Mouse (Mus musculus) cerebellum, adult 9-11 months (tissue): ENCODE data around the gene Itgad.

ENCODE experiments used
- DNase-seq: peaks from one replicate; pipeline ENCODE4 v3.0.0; 2022

The Itgad gene

DNA sequence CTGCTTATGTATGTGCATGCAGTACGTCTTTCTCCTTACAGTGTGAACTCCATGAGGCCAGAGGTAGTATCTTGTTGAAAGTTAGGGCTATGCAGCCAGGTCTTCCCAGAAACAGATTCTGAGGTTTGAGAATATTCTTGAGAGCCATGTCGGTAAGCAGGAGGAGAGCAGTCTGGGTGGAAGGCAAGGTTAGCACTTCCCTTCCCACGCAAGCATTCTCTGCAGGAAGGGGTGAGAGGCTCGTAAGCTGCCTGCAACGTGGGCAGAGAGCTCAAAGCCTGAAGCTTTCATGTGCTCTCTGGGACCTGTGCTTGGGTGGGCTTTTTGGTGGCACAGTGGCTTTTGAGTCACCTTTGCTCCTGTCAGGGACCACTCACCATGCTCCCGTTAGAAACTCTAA lies 26.4 kb downstream of the Itgad start:
- no peak for DNase-seq

DNA sequence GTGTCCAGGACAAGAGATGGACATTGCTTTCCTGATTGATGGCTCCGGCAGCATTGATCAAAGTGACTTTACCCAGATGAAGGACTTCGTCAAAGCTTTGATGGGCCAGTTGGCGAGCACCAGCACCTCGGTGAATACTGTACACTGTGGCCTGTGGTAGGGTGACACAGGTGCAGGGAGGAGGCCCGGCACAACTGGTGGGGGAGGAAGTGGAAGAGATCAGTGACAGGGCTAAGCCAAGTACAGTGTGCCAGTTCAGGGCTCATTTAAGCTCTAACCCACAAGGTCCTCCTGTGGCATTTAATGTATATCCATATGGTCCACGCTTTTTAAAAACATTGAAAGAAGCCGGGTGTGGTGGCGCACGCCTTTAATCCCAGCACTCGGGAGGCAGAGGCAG lies 27.5 kb downstream of the Itgad start:
- no peak for DNase-seq

DNA sequence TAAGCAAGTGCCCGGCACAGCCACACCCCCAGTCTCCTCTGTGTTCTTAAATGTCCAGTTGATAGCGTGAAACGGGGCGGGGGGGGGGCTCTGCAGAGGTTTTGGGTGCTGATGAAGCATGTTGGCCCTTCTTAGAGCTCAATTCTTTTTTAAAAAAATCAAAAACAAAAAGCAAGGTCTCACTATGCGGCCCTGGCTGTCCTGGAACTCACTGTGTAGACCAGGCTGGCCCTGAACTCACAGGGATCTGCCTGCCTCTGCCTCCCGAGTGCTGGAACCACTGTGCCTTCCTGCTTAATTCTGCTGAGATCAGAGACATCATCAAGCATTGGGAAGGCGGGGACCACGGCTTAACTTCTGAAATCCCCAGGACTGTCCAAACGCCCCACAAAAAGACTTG lies 47.4 kb downstream of the Itgad start:
- DNase-seq, result no peak

DNA sequence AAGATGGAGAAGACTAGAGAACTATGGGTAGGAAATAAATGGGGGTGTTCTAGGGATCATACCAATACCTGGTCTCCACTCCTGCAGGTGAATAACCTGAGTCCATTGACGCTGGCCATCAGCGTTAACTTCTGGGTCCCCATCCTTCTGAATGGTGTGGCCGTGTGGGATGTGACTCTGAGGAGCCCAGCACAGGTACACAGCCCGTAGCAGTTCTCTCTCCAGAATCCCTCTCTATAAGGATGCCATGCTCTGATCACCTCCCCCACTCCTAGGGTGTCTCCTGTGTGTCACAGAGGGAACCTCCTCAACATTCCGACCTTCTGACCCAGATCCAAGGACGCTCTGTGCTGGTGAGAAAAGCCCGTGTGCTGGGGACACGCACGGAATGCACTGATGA lies 48.9 kb downstream of the Itgad start:
- no peak for DNase-seq

DNA sequence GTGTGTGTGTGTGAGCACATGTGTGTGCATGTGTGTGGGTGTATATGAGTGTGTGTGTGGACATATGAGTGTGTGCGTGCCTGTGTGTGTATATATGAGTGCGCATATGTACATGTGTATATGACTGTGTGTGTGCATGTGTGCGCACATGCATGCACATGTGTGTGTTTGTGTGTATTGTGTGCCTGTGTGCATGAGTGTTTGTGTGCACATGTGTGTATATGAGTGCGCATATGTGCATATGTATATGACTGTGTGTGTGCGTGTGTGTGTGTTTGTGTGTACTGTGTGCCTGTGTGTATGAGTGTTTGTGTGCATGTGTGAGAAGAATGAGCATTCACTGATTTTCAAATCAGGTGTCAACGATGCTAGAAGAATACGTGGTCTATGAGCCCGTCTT lies 50.0 kb downstream of the Itgad start:
- no peak for DNase-seq

DNA sequence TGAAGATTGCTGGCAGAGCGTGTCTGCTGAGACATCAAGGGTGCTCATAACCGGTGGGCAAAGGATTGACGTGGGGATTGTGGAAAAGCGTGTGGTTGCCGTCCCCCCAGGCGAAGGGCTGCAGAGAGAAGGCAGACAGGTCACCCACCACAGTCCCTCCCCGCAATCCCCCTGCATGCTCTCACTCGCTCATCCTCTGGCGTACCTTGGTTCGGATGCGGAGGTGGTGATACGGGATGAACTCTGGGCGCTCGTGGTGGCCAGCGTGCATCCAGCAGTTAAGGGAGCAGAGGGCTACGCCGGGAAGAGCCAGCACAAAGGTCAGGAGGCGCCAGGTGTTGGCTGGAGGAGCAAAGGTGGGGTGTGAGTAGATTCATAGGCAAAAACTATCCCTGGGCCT lies 51.5 kb downstream of the Itgad start:
- no peak for DNase-seq

DNA sequence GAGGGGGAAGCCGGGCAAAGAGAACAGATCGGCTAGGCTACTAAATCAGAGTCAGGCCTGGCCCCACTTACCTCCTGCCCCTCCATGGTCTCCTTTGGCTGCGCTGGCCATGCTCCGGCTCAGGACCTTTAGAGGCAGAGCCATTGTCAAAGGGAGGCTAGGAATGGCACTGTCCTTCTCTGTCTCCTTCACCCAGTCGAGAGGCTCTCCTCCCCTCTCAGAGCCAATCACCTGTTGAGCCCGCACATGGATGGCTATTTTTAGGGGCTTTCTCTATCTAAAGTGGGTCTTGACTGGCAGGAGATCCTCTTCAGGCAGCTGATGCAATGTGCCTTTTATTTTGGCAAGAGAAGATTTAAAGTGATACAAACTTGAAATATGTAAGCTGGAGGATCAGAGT lies 52.0 kb downstream of the Itgad start, which contains the start of gene Cox6a2:
TSS of gene Cox6a2 (minus strand) at position 236 of the 400 bp plus-strand sequence.
- DNase-seq, result no peak

DNA sequence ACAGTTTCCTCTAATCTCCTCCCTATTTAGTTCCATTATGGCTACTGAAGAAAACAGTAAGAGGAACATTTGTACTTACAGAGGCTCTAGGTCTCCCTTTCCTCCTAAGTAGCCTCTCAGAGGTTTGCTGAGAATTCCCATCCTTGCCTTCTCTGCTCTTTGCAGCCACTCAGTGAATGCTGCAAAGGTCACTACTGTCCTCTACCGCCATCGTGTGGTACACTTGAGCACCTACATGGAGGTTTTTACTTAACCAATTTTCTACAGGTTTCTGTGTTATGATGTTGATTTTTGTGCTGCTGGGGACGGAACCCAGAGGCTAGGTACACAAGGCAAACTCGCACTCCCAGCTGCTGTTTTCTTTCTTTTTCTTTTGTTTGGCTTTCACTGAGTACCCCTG lies 54.0 kb downstream of the Itgad start:
- peak; percentile 42 for DNase-seq

DNA sequence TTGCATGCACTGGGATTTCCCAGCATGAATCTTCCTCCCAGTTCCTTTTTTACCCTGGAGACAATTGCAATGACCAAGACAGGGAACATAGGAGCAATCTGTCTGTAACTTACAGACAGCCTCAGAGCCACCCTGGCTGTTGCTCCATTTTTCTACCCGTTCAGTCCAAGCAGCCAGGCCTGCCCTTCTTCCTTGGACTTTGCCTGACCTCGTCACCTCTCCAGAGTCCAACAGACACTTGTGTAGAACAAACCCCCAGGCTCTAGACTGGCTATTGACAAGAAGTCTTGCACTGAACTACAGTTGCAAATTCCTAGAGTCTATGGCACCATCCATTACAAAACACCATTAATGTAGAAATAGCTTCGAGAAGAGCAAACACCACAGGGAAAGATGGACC lies 55.6 kb downstream of the Itgad start:
- no peak for DNase-seq

DNA sequence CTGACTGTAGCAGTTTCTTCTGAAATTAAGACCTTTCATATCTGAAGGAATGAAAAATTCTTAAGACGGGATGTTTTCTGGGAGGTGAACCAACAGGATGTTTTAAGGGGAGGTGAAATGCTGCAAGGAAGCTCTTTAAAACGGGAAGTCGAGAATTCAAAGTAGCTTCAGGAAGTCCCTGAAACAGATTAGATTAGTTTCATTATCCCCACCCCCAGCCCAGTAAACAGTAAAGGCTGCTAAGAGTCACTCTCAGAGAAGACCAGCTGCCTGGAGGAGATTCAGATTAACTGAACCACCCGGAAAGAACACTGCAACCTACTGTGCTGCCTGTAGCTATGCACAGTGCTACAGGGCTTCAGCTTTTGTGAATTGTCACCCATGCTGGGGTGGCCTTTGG lies 65.8 kb downstream of the Itgad start:
- DNase-seq, result no peak

DNA sequence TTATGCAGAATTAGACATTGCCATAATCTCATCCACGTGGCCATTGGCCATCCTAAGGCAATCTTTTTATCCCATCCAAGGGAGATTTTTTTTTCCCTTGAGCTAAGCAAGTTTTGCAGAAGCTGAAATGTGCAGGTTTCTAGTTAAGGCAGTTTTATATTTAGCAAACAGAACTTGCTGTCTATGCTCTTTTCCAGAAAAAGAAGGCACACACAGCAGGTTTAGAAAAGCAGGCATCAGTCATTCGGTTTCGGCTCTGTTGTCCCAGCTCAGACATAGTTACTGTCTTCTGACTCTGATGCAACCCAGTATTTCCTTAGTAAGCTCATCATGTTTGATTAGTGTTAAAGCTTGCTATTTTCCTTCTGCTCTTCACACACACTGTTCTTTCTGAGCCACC lies 66.8 kb downstream of the Itgad start:
- DNase-seq, result no peak

DNA sequence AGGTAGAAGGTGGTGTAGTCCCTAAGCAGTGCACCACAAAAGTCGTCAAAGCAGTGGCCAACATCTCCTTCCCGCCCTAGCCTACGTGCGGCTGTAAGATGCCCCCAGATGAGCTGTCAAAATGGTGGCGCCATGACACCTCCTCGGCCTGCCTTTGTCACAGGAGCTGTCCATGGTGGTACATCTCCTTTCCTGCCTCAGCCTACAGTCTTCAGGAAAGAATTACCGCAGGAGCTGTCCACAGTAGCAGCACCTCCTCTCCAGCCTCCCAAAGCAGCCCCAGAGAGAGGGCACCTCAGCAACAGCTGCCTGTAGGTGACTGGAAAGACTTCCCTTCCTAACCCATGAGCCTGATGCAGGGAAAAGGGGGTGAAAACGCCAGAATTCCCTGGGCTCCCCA lies 77.6 kb downstream of the Itgad start:
- no peak for DNase-seq

DNA sequence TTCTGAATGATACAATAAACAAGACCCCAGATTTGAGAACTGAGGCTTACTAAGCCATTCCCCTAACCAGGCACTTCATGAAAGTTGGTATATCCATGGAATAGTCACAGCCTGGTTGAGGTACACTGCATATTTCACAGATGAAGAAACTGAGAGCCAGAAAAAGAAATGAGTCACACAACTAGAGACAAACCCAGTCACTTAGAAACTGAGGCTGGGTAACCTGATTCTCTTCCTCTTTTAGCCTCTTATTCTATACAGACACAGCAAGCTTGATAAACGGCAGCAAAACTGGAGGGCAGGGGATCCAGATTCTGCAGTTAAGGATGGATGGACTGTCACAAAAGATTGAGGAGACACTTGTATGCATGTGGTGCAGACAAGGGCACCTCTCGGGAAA lies 80.6 kb downstream of the Itgad start:
- DNase-seq, result no peak

DNA sequence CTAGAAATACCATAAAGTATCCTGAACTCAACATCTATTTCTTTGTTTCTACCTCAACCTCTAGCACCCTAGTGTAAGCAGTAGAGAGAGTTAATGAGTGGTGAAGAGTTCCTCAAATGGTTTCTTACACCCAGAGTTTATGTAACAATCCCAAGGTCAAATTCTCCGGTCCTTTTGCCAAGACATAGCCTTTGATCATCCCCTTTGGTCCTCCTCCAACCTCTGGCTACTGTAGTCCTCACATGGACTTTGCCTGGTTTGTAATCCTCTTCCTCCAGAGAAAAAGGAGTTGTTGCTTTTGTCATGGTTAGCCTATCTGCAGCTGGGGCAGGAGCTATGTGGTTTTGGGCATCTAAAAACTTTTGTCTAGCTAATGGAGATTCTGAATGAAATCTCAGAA lies 81.3 kb downstream of the Itgad start:
- DNase-seq, result no peak

DNA sequence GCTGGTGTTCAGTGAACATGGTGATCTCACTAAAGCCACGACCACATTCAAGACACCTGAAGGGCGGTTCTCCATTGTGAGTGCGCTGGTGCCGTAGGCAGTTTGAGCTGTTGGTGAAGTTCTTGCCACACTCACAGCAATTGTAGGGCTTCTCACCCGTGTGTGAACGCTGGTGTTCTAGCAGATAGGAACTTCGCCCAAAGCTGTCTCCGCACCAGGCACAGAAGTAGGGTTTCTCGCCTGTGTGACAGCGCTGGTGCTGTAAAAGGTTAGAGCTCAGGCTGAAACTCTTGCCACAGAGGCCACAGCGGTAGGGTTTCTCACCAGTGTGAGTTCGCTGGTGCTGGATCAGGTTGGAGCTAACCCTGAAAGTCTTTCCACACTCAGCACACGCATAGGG lies 82.2 kb downstream of the Itgad start:
- peak; percentile 51 for DNase-seq

DNA sequence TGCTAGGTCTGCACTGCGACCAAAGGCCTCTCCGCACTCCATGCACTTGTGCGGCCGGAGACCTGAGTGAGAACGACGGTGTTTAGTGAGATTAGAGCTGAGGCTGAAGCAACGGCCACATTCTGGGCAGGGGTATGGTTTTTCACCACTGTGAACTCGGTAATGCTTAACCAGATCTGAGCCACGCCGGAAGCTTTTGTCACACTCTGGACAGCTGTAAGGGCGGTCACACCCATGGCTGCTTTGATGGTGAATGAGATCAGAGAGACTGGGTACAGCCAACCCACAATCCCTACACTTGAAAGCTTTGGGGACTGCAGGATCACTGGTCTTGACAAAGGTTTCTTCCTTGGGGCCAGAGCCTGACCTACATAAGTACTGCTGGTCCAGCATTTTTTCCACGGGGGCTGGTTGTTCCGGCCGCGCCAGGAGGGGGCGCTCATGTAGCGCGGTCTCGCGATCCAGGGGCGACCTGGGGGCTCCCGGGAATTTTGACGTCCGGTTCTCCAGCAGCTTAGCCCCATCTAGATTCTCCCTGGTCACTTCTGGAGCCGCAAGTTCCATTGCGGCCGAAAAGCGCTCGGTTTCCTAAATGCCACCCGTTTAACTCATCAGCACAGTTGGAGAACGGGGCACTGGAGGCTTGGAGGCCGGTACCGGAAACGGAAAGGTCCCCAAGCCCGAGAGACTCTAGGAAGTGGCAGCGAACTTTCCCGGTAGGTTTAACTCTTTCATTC lies 82.8 kb downstream of the Itgad start, which contains the start of gene Armc5:
TSS of gene Armc5 (plus strand) at position 487 of the 737 bp plus-strand sequence.
- peak; percentile 88 for DNase-seq

DNA sequence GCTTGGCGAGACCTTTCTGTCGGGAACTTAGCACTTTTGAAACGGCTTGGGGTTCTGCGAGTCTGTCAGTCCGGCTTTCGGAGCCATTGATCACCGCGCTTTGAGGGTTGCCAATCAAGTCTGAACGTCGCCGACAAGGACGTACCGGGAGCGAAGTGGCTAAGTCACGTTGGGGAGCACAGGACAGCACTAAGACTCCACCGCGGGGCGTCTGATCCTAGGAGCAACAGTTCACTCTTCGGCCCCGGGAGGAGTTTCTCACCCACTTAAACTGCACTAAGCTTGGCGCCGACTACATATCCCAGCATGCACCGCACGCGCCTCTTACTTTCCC lies 83.4 kb downstream of the Itgad start:
- no peak for DNase-seq

DNA sequence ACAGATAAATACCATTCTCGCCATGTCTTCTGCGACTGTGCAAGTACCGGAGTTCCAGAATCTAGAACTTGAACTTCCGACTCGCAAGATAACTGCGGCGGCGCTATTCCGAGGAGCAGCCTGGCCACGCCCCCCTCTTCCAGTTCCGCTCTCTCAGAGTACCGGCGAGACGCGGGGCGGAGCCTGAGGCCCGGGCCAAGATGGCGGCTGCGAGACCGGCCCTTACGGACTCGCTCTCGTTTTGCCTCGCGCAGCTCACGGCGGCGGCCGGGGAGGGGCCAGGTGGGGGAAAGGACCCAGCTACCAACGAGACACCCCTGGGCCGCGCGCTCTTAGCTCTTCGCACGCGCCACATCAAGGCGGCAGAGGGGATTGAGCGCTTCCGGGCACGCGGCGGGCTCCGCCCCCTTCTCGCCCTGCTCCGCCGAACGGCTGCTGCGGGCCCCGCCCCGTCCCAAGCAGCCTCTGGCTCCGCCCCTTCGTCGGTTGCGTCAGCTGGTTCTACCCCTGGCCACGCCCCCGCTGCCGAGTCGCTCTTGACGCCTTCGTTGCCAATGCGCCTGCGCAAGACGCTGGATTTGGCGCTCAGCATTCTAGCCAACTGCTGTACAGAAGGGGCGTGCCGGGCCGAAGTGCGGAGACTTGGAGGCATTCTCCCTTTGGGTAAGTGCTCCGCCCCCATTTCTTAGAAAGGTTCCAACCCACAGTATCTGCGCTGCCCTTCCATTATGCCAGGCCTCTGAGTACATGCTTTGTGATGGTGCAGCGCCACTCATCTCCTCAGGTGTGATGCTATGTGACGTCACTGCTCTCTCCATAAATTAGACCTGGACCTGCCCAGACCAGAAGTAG lies 84.0 kb downstream of the Itgad start, which contains the start of gene 9130023H24Rik:
TSS of gene 9130023H24Rik (minus strand) at position 105 of the 852 bp plus-strand sequence.
- peak; percentile 100 for DNase-seq

DNA sequence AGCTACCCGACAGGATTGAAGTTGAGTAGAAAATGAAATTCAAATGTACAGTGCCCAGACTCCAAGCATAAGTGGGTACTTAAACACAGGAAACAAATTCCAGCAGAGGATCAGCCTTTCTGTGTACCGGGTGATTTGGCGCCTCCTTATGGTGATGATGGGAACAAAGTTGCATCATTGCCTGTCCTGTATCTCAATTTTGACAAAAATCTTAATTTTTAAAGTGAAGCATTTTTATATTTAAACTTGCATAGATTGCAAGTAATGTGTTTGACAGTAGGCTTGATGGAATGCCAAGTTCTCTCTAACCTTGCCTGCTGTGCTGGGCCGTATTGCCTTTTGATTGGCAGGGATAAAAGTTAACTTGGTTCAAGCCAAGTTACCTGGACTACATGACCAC lies 84.8 kb downstream of the Itgad start:
- DNase-seq, result peak; percentile 52

DNA sequence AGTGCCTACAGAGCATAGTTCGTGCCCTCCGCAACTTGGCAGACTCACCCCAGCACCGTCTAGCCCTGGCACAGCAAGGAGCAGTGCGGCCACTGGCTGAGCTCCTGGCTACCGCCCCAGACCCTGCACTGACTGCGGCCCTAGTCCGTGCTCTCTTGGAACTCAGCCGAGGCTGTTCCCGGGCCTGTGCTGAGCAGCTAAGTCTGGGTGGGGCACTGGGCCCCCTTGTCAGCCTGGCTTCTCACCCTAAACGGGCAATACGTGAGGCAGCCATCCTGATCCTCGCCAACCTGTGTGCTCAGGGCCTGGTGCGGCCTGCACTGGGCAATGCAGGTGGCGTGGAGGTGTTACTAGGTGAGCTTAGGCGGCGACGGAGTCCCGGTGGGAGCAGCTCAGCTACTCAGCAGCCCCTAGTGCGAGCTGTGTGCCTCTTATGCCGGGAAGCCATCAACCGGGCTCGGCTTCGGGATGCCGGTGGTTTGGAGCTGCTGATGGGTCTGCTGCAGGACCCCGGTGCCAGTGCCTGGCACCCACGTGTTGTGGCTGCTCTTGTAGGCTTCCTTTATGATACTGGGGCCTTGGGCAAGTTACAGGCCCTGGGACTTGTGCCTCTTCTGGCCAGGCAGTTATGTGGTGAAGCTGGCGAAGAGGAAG lies 86.1 kb downstream of the Itgad start:
- DNase-seq, result peak; percentile 69

DNA sequence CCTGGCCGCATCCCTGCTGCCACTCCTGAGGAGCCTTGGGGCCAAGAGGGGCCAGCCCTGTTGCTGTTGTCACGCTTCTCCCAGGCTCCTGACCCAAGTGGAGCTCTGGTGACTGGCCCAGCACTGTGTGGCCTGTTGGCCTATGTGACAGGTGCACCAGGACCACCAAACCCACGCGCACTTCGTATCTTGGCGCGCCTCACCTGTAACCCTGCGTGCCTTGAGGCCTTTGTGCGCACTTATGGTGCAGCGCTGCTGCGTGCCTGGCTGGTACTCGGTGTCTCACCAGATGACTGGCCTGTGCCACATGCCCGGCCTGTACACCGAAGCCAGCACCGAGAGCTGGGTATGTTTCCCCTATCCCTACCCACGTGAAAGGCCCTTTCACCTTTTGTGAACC lies 88.2 kb downstream of the Itgad start:
- DNase-seq, result peak; percentile 37

DNA sequence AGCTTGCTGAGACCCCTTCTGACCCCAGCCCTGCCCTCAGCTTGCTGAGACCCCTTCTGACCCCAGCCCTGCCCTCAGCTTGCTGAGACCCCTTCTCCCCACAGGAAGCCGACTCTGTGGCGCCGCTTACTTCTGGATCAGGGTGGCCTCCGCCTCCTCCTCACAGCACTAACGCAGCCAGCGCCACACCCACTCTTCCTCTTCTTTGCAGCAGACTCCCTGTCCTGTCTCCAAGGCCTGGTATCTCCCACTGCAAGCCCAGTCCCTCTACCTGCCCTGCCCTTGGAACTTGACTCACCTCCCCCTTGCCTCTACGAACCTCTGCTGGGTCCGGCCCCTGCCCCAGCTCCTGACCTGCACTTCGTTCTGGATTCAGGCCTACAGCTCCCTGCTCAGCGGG lies 89.7 kb downstream of the Itgad start:
- peak; percentile 36 for DNase-seq

DNA sequence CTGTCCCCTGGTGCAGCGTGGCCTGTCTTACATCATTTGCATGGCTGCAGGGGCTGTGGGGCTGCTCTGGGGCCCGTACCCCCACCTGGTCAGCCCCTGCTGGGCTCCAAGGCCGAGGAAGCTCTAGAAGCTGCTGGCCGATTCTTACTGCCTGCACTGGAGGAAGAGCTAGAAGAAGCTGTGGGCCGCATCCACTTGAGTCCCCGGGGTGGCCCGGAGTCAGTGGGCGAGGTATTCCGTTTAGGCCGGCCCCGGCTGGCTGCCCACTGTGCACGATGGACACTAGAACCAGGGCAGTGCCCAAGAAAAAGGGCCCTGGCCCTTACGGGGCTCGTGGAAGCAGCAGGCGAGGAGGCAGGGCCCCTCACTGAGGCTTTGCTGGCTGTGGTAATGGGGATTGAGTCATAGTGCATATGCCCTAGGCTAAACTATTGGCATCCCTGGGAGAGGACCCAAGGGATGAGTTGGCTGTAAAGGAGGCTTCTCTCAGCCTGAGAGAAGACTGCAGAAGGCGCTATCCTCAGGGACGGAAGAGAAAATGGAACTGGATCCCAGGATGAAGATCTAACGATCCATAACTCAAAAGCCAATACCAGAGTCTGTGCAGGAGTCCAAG lies 90.3 kb downstream of the Itgad start:
- DNase-seq, result no peak
